Mouse (Mus musculus) layer of hippocampus, adult 9-10 months (tissue): ENCODE results near the gene Siah1a.

Source experiments
- DNase-seq: peaks from one replicate; pipeline ENCODE4 v3.0.0; 2022; ENCODE audit warnings: low spot score

Siah1a gene

GRCm38 (mm10) chr8:86745221-86745934 lies at the start of gene Siah1a, which contains the start of gene Gm10638:
Siah1a (minus strand) TSS chr8:86745934.
Gm10638 (plus strand) TSS chr8:86745699.
- DNase-seq, result no peak

- no peak for DNase-seq
Measured at GRCm38 (mm10) chr8:86794716-86795115, 49.0 kb upstream of the Siah1a start.

GRCm38 (mm10) chr8:86791542-86791941 lies 45.8 kb upstream of the Siah1a start:
- no peak for DNase-seq

GRCm38 (mm10) chr8:86789576-86789975 lies 43.8 kb upstream of the Siah1a start:
- no peak for DNase-seq

DNA sequence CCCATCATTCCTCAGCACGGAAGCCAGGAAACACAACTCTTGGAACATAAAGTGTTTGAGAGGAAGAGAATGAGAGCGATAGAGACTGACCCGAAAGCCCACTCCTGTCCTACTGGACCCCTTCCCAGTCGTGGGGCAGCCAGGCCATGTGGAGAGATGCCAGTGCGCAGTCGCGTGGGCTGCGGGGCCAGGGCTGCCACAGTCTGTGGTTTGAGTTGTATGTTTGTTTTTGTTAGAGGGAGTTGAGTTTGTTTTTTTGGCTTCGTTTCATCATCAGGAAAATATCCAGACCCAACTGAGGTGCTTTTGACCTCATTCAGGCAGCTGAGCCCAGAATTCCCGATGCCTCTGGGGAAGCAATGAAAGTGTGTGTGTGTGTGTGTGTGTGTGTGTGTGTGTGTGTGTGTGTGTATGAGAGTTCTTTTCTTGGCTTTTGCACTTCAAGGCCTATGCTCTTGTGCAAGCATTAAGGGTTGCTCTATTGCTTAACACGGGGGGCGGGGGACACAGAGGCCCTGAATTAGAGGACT lies 42.2 kb upstream of the Siah1a start:
- DNase-seq, result no peak

GRCm38 (mm10) chr8:86786498-86786897 lies 40.8 kb upstream of the Siah1a start:
- no peak for DNase-seq

DNA sequence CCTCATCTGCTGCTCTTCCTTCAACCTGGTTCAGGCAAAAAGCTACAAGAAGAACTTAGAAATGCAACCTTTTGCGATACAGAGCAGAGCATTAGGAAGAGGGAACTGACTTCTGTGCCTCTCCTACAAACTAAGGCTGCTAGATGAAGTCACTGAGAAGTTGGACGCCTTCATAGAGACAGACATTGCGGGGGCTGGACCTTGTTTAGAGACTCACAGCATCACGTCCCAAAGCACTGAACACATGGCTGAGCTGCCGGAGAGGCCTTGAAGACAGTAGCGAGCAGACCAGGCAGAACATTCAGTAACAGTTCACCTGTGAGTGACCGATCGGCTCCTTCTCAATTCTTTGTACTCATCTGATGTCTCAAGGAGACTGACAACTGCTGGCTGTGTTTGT lies 35.4 kb upstream of the Siah1a start:
- no peak for DNase-seq

GRCm38 (mm10) chr8:86779207-86779606 lies 33.5 kb upstream of the Siah1a start:
- DNase-seq, result no peak

DNA sequence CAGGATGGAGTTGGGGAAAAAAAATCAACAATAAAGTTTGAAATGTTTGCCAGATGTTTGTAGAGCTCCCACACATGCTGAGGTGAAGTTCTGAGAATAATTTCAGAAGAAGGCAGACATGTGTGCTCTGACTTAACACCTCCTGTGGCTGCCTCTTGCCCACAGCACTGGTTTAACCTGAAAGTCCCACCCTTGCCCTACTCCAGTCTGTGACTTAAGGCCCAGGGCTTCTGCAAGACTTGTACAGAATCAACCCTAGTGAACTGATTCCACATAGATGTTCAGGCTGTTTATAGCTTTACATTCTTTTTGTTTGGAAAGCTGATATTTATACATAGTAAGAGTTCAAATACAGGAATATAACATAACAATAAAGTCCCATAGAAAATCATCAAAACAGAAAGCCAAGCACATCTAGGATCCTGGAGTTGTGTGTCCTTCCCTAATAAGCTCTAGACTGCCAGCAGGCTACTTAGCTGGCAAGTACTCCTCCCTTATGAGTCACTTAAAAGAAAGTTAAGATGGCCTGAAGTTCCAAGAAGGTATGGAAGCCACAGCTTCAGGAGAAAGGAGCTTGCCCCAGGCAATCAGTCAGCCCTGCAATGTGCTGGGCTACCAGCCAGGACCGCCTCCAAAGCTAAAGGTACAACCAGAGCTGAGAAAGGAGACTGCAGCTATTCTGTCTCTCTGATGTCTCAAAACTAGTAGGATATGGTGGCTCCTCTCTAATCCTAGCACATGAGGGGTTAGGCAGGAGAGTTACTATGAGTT lies 24.4 kb upstream of the Siah1a start:
- DNase-seq, result no peak

DNA sequence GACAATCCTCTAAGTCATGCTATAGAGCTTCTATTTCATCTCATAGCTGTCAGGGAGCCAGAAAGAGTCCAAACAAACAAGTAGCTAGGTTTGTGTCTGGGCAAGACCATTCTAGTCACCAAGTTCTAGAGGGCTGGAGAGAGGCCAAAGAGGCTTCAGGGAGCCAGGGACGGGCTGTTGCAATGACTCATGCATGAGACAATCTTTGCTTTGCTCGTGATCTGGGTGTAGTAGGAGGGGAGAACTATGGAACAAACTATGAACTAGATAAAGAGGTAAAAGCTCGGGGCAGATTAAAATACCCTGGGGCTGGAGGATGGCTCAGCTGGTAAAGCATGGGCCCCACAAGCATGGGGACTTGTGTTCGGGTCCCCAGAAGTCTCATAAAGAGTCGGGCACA lies 22.8 kb upstream of the Siah1a start:
- DNase-seq, result no peak

DNA sequence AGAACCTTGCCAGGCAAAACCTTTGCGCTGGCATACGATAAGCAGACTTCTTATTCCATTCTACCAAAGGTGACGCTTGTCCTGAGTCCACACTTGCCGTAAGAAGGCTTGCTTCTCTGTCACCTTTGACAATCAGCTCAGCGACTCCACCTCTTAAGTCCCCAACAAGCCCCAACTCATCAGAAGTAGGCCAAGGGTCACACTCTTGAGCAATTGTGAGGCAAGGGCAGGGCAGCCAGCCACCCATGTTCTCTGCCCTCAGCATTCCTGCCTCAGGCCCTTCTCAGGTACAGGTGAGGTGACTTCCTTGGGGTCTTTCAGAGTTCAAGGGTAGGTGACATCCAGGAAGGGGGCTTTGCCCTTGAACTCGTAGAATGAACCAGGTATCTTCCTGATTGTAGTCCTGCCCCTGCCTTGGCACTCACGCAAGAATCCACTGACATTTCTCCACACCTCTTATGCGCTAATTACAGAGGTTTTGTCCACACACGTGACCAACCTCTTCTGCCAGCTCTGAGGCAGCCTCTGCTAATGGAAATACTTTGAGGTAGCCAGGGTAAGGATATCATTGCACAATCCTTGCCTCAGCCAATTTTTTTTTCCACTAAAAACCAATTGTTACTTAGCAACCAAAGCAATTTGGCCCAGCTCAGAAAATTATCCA lies 20.9 kb upstream of the Siah1a start:
- DNase-seq, result no peak

DNA sequence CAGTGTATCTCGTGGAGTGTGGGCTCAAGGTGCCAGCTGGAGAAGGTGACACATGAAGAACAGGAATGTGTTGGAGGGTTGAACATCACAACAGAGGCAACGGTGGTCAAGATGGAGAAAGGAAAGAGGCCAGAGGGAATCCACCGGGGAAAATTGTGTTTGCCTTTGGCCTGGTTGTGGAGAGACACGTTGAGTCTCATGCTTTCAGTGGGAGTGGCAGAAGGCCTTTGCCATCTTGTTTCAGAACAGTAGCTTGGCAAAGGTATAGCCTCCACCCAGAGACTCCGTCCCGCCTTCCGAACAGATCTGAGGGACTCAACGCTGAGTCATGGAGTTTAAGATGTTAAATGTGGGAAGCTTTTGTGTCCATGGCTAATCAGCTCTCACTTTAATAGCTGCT lies 19.9 kb upstream of the Siah1a start:
- no peak for DNase-seq

GRCm38 (mm10) chr8:86765155-86765554 lies 19.4 kb upstream of the Siah1a start:
- no peak for DNase-seq

- no peak for DNase-seq
Measured at GRCm38 (mm10) chr8:86762806-86763205, 17.1 kb upstream of the Siah1a start.

GRCm38 (mm10) chr8:86760746-86761145 lies 15.0 kb upstream of the Siah1a start:
- no peak for DNase-seq

DNA sequence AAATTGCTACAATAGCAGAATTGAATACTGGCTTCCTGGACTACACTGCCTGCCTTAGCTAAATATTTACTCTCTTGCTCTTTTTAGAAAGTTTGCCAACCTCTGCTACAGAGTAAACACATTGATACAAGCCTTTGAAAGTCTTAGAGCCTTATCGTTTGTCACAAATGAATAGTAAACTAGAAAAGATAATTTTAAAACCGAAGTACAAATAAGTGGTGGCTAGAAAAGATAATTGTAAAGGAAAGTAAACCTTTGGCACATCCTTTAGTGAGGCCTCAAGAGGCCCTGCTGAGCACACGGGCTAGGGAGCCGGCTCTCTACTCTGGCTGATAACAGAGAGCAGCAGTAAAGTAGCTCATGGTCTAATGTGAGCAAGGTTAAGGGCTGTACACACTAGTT lies 13.4 kb upstream of the Siah1a start:
- DNase-seq, result no peak

DNA sequence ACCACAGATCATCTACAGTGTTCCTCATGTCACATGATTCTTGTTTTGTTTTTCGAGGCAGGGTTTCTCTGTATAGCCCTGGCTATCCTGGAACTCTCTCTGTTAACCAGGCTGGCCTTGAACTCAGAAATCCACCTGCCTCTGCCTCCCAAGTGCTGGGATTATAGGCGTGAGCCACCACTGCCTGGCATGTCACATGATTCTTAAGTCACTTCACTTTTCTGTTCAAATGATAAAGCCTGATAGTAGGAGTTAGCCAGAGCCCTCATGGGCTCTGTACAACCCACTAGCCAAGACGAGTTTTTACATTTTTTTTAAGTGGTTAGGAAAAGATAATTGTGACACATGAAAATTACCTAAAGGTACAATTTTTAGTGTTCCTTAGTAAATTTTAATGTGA lies 12.9 kb upstream of the Siah1a start:
- no peak for DNase-seq

- DNase-seq, result no peak
Measured at GRCm38 (mm10) chr8:86756948-86757733, 11.4 kb upstream of the Siah1a start.

- no peak for DNase-seq
Measured at GRCm38 (mm10) chr8:86749842-86750241, 4.1 kb upstream of the Siah1a start.

DNA sequence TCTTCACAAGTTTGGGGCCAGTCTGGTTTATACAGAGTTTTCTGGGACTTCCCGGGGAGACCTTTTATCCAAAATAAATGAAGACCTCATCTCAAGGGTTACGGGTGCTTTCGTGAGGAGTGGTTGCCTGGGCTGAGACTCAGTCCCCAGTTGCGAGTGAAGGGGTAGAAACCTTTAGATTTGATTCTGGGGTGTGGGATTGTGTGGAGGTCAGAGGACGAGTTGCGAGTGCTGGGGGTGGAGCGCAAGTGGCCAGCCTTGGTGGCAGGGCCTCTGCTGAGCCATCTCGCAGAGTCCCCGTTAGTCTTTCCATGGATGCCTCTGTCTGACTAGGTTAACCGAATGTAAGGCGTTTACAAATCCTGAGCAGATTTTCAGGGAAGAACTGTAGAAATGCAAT lies 777 bp upstream of the Siah1a start:
- no peak for DNase-seq

DNA sequence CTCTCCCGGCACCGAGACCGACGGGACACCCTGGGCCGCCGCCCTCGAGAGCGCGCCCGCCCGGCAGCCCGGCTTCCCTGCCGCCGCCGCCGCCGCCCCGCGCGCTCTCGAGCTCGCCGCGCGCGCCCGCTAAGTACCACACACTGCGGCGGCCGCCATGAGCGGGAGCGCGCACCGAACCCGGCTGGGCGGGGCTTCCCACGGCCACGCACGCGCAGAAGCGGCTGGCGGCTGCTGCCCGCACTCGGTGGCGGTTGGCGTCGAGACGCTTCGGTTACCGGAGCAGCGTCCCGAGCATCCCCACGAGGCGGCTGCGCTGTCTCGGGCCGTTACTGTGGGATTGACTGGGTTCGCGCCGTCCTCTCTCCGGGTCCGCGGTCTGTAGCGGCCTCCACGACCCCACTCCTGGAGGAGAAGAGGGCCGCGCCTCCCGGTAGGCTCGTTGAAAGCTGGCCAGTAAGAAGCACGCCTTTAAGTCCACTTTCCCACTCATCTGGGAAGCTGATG lies 254 bp upstream of the Siah1a start:
- DNase-seq, result peak; percentile 77
